Mouse (Mus musculus) frontal cortex, postnatal 14 days (tissue): ENCODE measurements at regions not wholly inside any gene's neighbourhood (a gene's known extent, or its start where the extent isn't known, plus 50 kb on each side); places are given as distances from the start of the nearest gene placed in this dataset.

ENCODE experiments used
- DNase-seq, 2 experiments: peaks; one replicate each; pipeline ENCODE4 v3.0.0; 2022; ENCODE audit warnings: low spot score in 2 of 2

- DNase-seq: no peak
These were observed 68.1 kb upstream of the Ercc4 start for GRCm38 (mm10) chr16:13041356-13041755.

- no peak for DNase-seq
These were observed 64.3 kb upstream of the Ercc4 start for GRCm38 (mm10) chr16:13045079-13045590.

GRCm38 (mm10) chr16:13046366-13047120 is 62.9 kb upstream of the Ercc4 start:
- no peak for DNase-seq

GRCm38 (mm10) chr16:13049321-13049720 is 60.2 kb upstream of the Ercc4 start:
- no peak for DNase-seq

GRCm38 (mm10) chr16:13050225-13050892 is 59.1 kb upstream of the Ercc4 start:
- DNase-seq: no peak

GRCm38 (mm10) chr16:13054956-13055355 is 54.5 kb upstream of the Ercc4 start:
- DNase-seq: no peak
